Mouse (Mus musculus) spleen, postnatal 10 days (tissue): ENCODE measurements around the gene Reep1.

Experiments used
- DNase-seq, 2 experiments: peaks; one replicate each; pipeline ENCODE4 v3.0.0; 2021 to 2022; ENCODE audit warnings: low spot score in 2 of 2

Gene Reep1

DNA sequence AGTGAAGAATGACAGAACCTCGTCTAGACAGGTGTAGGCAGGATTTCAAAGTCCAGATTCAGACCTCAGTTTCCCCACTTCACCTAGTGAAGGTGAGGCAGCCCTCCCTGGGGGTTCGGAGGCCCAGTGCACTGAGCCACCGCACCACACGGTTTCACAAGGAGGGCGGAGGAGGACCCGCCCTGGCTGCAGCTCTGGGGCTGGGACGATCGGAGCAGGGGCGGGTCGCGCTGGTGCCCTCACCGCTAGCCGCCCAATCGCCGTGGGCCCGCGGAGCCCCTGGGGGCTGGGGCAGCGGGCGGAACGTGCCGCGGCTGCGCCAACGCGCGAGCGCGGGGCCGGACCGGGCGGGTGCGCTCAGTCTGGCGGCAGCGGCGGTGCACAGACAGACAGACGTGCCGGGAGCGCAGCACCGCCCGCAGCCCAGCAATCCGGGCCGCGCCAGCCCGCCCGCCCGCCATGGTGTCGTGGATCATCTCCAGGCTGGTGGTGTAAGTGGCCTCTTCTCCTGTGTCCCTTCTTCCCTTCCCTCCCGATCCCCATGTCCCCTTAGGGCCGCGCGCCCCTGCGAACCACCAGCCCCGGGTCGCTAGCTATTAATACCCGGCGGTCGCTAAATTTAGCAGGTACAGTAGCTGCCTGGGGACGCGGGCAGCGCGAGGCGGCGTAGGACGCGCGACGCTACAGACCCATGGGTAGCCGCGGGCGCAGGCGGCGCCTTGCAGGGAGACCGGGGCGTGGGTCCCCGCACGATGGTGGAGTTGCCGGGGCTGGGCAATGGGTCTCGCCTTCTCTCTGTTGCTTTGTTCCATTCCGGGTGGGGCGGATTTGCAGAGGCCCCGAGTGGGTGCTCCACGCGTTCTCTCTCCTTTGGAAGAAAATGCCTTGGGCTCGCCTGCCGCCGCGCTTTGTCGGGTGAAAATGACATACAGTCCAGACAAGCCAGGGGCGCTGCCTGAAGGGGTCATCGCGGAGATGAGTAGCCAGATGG is at the start of gene Reep1:
TSS of gene Reep1 (plus strand) at position 51 of the 991 bp plus-strand sequence.
- DNase-seq: peak; percentile 8 to 22

GRCm38 (mm10) chr6:71658290-71658689 is 49.1 kb upstream of the Reep1 start:
- no peak for DNase-seq

- DNase-seq: no peak
Measured at GRCm38 (mm10) chr6:71664511-71664910, 42.9 kb upstream of the Reep1 start.

GRCm38 (mm10) chr6:71673166-71673565 is 34.2 kb upstream of the Reep1 start:
- DNase-seq: peak in 1 of 2 experiments; percentile 47

- no peak for DNase-seq
Measured at GRCm38 (mm10) chr6:71678891-71679290, 28.5 kb upstream of the Reep1 start.

- no peak for DNase-seq
Measured at GRCm38 (mm10) chr6:71695150-71695549, 12.2 kb upstream of the Reep1 start.

GRCm38 (mm10) chr6:71695599-71695998 is 11.8 kb upstream of the Reep1 start:
- no peak for DNase-seq

DNA sequence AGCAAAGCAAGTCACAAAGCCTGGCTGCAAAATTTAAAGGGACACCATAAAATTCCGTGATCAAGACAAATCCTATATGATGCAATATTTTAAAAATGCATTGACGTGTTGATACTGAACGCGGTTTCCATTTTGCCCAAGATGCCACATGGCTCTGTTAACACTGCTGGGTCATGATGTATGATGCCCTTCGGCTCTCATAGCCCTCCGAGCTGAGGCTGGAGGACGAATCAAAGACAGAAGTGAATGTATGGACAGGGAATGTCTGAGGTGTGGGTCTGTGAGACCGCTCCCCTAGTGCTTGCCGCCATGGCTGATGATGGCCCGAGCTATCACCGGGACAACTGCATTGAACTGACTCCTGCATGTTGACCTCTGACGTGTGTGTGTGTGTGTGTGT is 490 bp upstream of the Reep1 start:
- DNase-seq: no peak

GRCm38 (mm10) chr6:71708528-71708927 is 1.2 kb downstream of the Reep1 start:
- DNase-seq: no peak

DNA sequence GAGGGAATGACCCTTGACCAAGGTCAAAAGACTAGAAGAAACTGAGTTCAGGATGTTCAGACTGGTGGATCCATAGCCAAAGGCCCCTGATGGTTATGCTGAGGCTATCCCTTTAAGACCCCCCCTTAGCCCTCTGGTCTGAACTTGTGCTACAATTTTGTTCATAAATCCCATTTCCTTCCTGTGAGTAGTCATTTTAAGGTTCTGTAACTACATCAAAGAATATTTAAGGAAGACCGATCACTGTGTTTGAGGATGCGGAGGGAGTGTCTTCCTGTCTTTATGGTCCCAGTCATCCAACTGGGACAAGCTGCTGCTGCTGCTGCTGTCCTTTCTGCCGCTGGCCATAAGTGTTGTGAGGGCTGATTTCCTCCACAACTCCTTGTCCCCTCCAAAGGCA is 3.0 kb downstream of the Reep1 start:
- no peak for DNase-seq

GRCm38 (mm10) chr6:71711201-71711600 is 3.8 kb downstream of the Reep1 start:
- DNase-seq: no peak

DNA sequence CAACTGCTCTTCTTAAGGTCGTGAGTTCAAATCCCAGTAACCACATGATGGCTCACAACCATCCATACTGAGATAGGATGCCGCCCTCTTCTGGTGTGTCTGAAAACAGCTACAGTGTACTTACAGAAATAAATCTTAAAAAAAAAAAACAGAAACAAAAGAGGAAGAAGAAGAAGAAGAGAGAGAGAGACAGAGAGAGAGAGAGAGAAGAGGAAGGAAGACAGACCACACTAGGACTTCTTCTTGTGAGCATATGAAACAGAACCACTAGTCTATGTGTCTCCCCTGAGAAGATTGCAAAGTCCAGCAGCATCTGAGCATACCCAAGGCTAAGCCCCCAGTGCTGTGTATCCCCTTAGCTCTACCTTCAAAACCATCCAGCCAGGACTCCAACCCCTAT is 6.2 kb downstream of the Reep1 start:
- no peak for DNase-seq

GRCm38 (mm10) chr6:71715006-71715405 is 7.6 kb downstream of the Reep1 start:
- no peak for DNase-seq

- DNase-seq: no peak
Measured at GRCm38 (mm10) chr6:71716434-71716833, 9.1 kb downstream of the Reep1 start.

- no peak for DNase-seq
Measured at GRCm38 (mm10) chr6:71718322-71718721, 11.0 kb downstream of the Reep1 start.

DNA sequence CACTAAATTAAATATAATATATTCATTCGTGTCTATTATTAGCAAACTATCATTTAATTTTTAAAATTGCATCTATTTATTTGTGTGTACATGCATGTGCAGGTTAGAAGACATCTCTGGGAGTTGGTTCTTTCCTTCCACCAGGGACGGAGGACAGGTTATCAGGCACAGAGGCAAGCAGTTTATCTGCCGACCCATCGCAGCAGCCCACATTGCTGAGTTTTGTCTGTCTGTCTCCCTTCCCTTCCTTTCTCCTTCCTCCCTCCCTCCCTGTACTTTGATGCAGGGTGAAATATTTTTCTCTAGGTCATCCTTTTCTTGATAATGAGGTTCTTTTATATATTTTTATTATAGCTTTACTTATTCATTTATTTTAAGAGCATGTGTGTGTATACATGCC is 11.9 kb downstream of the Reep1 start:
- DNase-seq: no peak

- DNase-seq: no peak
Measured at GRCm38 (mm10) chr6:71722988-71723387, 15.6 kb downstream of the Reep1 start.

- DNase-seq: no peak
Measured at GRCm38 (mm10) chr6:71723555-71723954, 16.2 kb downstream of the Reep1 start.

DNA sequence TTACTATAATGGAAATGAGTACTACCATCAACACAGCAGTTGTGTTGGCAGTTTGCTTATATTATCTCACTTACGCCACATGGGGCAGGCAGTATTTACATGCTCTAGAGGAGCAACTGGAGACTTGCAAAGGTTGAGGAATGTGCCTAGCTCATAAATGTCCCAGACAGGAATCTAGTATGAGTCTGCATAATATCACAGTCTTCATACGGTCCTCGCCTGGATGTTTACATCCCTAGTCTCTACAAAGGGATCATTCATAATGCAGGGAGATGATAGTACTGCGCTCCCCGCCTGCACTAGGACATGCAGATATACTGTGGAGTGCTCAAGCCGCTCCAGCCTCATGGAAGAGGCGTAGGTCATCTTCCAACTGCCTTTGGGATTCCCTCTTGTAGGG is 19.3 kb downstream of the Reep1 start:
- DNase-seq: no peak

GRCm38 (mm10) chr6:71728306-71728705 is 20.9 kb downstream of the Reep1 start:
- DNase-seq: no peak

DNA sequence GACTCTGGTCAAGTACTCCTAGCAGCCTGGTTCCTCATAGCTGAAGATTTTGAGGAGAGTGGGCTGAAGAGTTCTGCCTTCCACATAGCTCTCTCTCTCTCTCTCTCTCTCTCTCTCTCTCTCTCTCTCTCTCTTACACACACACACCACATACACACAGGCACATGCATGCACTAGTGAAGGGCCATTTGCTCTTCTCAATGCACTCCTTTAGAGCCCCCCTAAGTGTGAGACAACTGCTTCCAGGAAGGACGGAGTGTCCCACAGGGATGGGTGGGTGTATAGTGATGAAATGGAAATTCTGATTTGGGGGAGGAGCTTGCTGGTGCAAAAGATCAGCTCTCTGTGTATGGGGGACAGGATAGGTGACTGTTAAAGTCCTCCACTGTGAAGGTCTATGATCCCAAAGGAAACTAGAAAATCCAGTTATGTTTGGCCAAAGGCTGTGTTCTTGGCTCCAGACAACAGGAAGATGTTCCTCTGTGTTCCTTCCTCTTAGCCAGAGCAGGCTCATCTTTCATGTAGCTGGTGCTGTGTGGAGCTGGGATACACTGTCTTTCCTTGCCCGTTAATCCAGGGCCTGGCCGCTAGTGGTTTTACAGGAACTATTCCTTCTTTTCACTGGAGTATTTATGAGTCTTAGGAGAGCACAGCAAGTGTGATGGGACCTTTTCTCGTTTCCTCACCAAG is 27.7 kb downstream of the Reep1 start:
- DNase-seq: no peak

- no peak for DNase-seq
Measured at GRCm38 (mm10) chr6:71735600-71736010, 28.2 kb downstream of the Reep1 start.

- no peak for DNase-seq
Measured at GRCm38 (mm10) chr6:71736101-71736500, 28.7 kb downstream of the Reep1 start.
